Mouse (Mus musculus) heart, postnatal 4 days (tissue): Measurements from ENCODE around the gene Gata3. TPM values are rescaled to one million over a fixed set of nuclear protein-coding genes. Genes with fewer than 3 reads are reported as not detected.

Source experiments
- DNase-seq: peaks from one replicate; pipeline ENCODE4 v3.0.0; 2021
- total RNA-seq, 2 experiments: library from RNA; stranded (reverse); gene quantifications; 2 replicates each; pipeline ENCODE4 v1.2.3; 2021

Gata3 gene
- total RNA-seq, 2 experiments from 2014 or later, result 1.0 to 1.1 TPM

GRCm38 (mm10) chr2:9885217-9885770 is 4.5 kb downstream of the Gata3 start:
- DNase-seq, result no peak

- no peak for DNase-seq
Measured at GRCm38 (mm10) chr2:9884533-9885216, 5.2 kb downstream of the Gata3 start.

- no peak for DNase-seq
Measured at GRCm38 (mm10) chr2:9883803-9884532, 5.9 kb downstream of the Gata3 start.

- DNase-seq, result peak; percentile 14
Measured at GRCm38 (mm10) chr2:9882926-9883802, 6.7 kb downstream of the Gata3 start.

GRCm38 (mm10) chr2:9882371-9882925 is 7.4 kb downstream of the Gata3 start:
- DNase-seq, result peak; percentile 39

- DNase-seq, result peak; percentile 15
Measured at GRCm38 (mm10) chr2:9881611-9882023, 8.2 kb downstream of the Gata3 start.

GRCm38 (mm10) chr2:9881051-9881591 is 8.7 kb downstream of the Gata3 start, which contains the start of gene 4930412O13Rik:
Gene 4930412O13Rik, plus strand, starts transcription at chr2:9881252.
- no peak for DNase-seq

- no peak for DNase-seq
Measured at GRCm38 (mm10) chr2:9880271-9880670, 9.6 kb downstream of the Gata3 start.

GRCm38 (mm10) chr2:9879493-9879892 is 10.3 kb downstream of the Gata3 start:
- peak; percentile 95 for DNase-seq

- DNase-seq, result peak; percentile 19
Measured at GRCm38 (mm10) chr2:9879092-9879491, 10.7 kb downstream of the Gata3 start.

GRCm38 (mm10) chr2:9878564-9879081 is 11.2 kb downstream of the Gata3 start:
- DNase-seq, result peak; percentile 52

- DNase-seq, result no peak
Measured at GRCm38 (mm10) chr2:9877966-9878563, 11.8 kb downstream of the Gata3 start.

- peak; percentile 21 for DNase-seq
Measured at GRCm38 (mm10) chr2:9877326-9877690, 12.5 kb downstream of the Gata3 start.

- no peak for DNase-seq
Measured at GRCm38 (mm10) chr2:9876621-9877325, 13.1 kb downstream of the Gata3 start.

GRCm38 (mm10) chr2:9875676-9876357 is 14.0 kb downstream of the Gata3 start:
- DNase-seq, result no peak

GRCm38 (mm10) chr2:9875220-9875619 is 14.6 kb downstream of the Gata3 start:
- no peak for DNase-seq

GRCm38 (mm10) chr2:9874467-9875219 is 15.2 kb downstream of the Gata3 start:
- no peak for DNase-seq

GRCm38 (mm10) chr2:9873757-9874156 is 16.1 kb downstream of the Gata3 start:
- DNase-seq, result no peak

- no peak for DNase-seq
Measured at GRCm38 (mm10) chr2:9872682-9873081, 17.2 kb downstream of the Gata3 start.
